ENCODE assay signal across 8 mouse cellular contexts in genomic region chr15:83271221-83271620, GRCm38 (mm10). TPM values are rescaled to one million over a fixed set of nuclear protein-coding genes. Genes with fewer than 3 reads are reported as not detected.
DNase-seq lines count a peak whose midpoint lies in the region; ATAC-seq and TF ChIP-seq lines count a peak whose summit lies in the region.
"Not testable (repeated sequence)": the region's sequence is repeated elsewhere in the genome, so short reads cannot be mapped to it uniquely, and the experiment has no call there.
"Had no signal": no experiment of that assay in that cellular context is flagged by ENCODE, and none has a peak within 500 bp of the region (broad histone marks: within the 10 kb centered on the region; RNA-seq: fewer than 3 reads in every experiment).

No protein-coding gene starts in this region.

- 0 out of 2 replicates have a peak overlapping the region, but pooled peaks have one; percentile 57 for H3K27ac ChIP-seq in ES-Bruce4 (ENCODE audit: insufficient read depth, low read length)
- H3K27ac ChIP-seq in intestine, embryonic 16.5 days (ENCODE audit: low read length); liver, postnatal 0 days (ENCODE audit: low read depth): not testable (repeated sequence)
- peak overlapping the region; percentile 55; the same call in 1 of the 2 replicates for H3K27ac ChIP-seq in stomach, embryonic 16.5 days (ENCODE audit: low read length)

- not testable (repeated sequence) for H3K27me3 ChIP-seq in ES-Bruce4 (ENCODE audit: control insufficient read depth, insufficient read depth, low read length, poor library complexity, severe bottlenecking); intestine, embryonic 16.5 days (replicated peaks; ENCODE audit: control insufficient read depth, insufficient read depth, low read length); liver, postnatal 0 days (ENCODE audit: insufficient read depth, low read length); stomach, embryonic 16.5 days (ENCODE audit: control insufficient read depth, insufficient read depth, low read length)

- peak overlapping the region; percentile 50 for H3K4me3 ChIP-seq in ES-Bruce4 (ENCODE audit: low read depth, low read length)
- H3K4me3 ChIP-seq in intestine, embryonic 16.5 days (ENCODE audit: low read length); liver, postnatal 0 days (ENCODE audit: low read depth, low read length); stomach, embryonic 16.5 days (replicated peaks; ENCODE audit: low read length): not testable (repeated sequence)

- H3K36me3 ChIP-seq in ES-Bruce4 (ENCODE audit: control insufficient read depth, insufficient read depth, low read length, poor library complexity, severe bottlenecking); intestine, embryonic 16.5 days (ENCODE audit: control insufficient read depth, insufficient read depth, low read length); liver, postnatal 0 days (replicated peaks; ENCODE audit: insufficient read depth, low read length); stomach, embryonic 16.5 days (ENCODE audit: control insufficient read depth, insufficient read depth, low read length): not testable (repeated sequence)

- H3K4me1 ChIP-seq in ES-Bruce4 (ENCODE audit: control insufficient read depth, insufficient read depth, low read length); intestine, embryonic 16.5 days (ENCODE audit: control insufficient read depth, insufficient read depth, low read length); liver, postnatal 0 days (ENCODE audit: insufficient read depth); stomach, embryonic 16.5 days (ENCODE audit: control insufficient read depth, insufficient read depth, low read length): not testable (repeated sequence)

- WGBS in intestine, embryonic 16.5 days = 20% methylated on average over 9 of the region's 9 CpGs
- WGBS in liver, postnatal 0 days (ENCODE audit: insufficient replicate concordance) = 32% methylated on average over 9 of the region's 9 CpGs
- 27% methylated on average over 9 of the region's 9 CpGs for WGBS in stomach, embryonic 16.5 days

- not testable (repeated sequence) for H3K9me3 ChIP-seq in ES-Bruce4 (replicated peaks; ENCODE audit: control insufficient read depth, insufficient read depth, low read length, poor library complexity, severe bottlenecking); intestine, embryonic 16.5 days (ENCODE audit: control insufficient read depth, low read length); liver, postnatal 0 days (ENCODE audit: low read length); stomach, embryonic 16.5 days (replicated peaks; ENCODE audit: control insufficient read depth, low read length)

- DNase-seq in R1 (ENCODE audit: low read depth, low spot score) (peak; percentile 54), liver (peak; percentile 37)
- peak; percentile 57 for DNase-seq in liver, postnatal 0 days
- peak; percentile 65 for DNase-seq in urinary bladder, postnatal 14 days (ENCODE audit: low spot score)

- peak overlapping the region; percentile 63 for H3K9ac ChIP-seq in ES-Bruce4 (ENCODE audit: low read depth, poor library complexity, severe bottlenecking)
- not testable (repeated sequence) for H3K9ac ChIP-seq in intestine, embryonic 16.5 days (ENCODE audit: low read depth, low read length); liver, postnatal 0 days (replicated peaks); stomach, embryonic 16.5 days (ENCODE audit: low read length)

- not testable (repeated sequence) for TF ChIP-seq CTCF in ES-Bruce4 (IDR thresholded peaks at IDR 0.05; ENCODE audit: low read depth, low read length); liver, postnatal 0 days (IDR thresholded peaks at IDR 0.05; ENCODE audit: low read depth)

- peak; percentile 49; the same call in 1 of the 2 replicates for TF ChIP-seq EP300 in ES-Bruce4 (IDR thresholded peaks at IDR 0.05; ENCODE audit: insufficient read depth, low read depth, low read length)
- TF ChIP-seq EP300 in liver, postnatal 0 days (IDR thresholded peaks at IDR 0.05; ENCODE audit: low read depth) = not testable (repeated sequence)

- not testable (repeated sequence) for TF ChIP-seq POLR2A in ES-Bruce4 (IDR thresholded peaks at IDR 0.05; ENCODE audit: insufficient read depth, low read length)

- not testable (repeated sequence) for H3K4me2 ChIP-seq in intestine, embryonic 16.5 days (ENCODE audit: low read depth, low read length); liver, postnatal 0 days (ENCODE audit: low read depth, low read length); stomach, embryonic 16.5 days (ENCODE audit: low read depth, low read length)

- peak; percentile 58; the same call in 1 of the 2 replicates for ATAC-seq in intestine, embryonic 16.5 days
- peak; percentile 75; the same call in 1 of the 2 replicates for ATAC-seq in liver, postnatal 0 days
- peak; percentile 40; the same call in 1 of the 2 replicates for ATAC-seq in stomach, embryonic 16.5 days (ENCODE audit: insufficient read depth, low FRiP score)

RNA-seq across cellular contexts. Expression of gene A4galt, which starts 19.6 kb away (rescaled TPM):
- polyA plus RNA-seq in ES-Bruce4 (2011; ENCODE audit: insufficient read depth, insufficient read length, low read depth, missing spikeins) = 38.1 and 38.2 TPM in 2 replicates
- 3.9 and 4.2 TPM in 2 replicates for polyA plus RNA-seq in intestine, embryonic 16.5 days (2015; fragmentation: Nextera tagmentation; extraction: Ambion mirVana)
- 0.13 and 0.25 TPM in 2 replicates for polyA plus RNA-seq in liver, postnatal 0 days (2015; fragmentation: Nextera tagmentation; extraction: Ambion mirVana)
- polyA plus RNA-seq in stomach, embryonic 16.5 days (2015; fragmentation: Nextera tagmentation; extraction: Ambion mirVana) = 15.3 and 16.9 TPM in 2 replicates
- polyA plus RNA-seq: heart, embryonic 10.5 days had no signal
